Mouse (Mus musculus): ENCODE measurements at regions not wholly inside any gene's neighbourhood (a gene's known extent, or its start where the extent isn't known, plus 50 kb on each side); places are given as distances from the start of the nearest gene placed in this dataset.
A peak's percentile ranks its signal among the peaks of the same experiment; 100 is the strongest.

- DNase-seq = no peak
These were observed 342.7 kb upstream of the Map3k7 start for GRCm38 (mm10) chr4:31621205-31621604.

GRCm38 (mm10) chr4:31627053-31627452, 336.8 kb upstream of the Map3k7 start:
- DNase-seq = peak; percentile 11

- peak; percentile 4 for DNase-seq
These were observed 336.1 kb upstream of the Map3k7 start for GRCm38 (mm10) chr4:31627777-31628176.

GRCm38 (mm10) chr4:31638564-31638963, 325.3 kb upstream of the Map3k7 start:
- no peak for DNase-seq

DNA sequence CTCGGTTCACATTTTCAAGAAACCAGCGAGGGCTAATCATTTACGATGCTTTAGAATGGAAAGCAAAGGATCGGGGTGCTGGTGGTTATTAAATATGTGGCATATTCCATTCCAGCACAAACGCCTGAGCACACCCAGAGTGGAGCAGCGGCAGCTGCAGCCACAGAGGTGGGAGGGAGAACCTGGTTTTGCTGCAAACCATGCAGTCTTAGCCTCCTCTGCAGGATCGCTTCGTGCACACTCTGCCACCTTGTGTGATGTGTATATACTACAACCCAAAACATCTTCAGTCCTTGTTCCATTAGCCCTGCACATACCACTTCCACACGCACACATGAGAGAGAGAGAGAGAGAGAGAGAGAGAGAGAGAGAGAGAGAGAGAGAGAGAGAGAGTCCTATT, 321.7 kb upstream of the Map3k7 start:
- peak; percentile 44 for DNase-seq

- no peak for DNase-seq
These were observed 321.2 kb upstream of the Map3k7 start for GRCm38 (mm10) chr4:31642593-31643290.

- DNase-seq = no peak
These were observed 315.1 kb upstream of the Map3k7 start for GRCm38 (mm10) chr4:31648631-31649368.

DNA sequence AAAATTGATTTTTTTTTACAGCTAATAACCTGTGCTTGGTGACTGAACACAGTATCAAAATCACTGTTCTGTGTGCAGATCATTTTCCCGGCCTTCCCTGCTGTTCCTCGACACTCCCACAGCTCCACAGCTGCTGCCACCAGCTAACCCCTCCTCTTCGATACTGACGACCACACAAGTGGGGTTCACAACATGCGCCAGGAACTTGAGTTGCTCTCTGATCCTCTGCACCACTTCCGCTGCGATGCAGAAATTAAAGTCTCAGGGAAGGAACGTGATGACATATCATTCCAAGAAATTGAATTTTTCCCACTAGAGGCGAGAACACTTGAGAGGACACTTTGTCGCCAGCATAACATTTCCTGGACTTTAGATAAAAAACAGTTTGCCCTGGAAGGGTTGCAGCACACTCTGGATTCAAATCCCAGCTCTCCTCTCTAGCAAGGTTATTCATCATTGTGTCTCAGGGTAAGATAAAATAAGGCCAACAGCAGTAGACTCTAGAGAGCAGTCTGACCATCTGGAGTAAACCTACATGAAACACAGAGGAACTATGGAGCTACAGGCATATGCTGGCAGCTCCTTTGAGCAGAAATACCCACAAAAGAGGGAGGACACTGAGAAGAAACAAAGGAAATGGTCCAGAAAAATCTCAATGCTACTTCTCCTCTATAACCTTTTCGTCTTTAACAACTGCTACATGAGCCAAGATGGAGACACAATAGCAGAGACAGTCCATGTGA, 308.4 kb upstream of the Map3k7 start:
- no peak for DNase-seq

GRCm38 (mm10) chr4:31656111-31656510, 307.8 kb upstream of the Map3k7 start:
- no peak for DNase-seq

- no peak for DNase-seq
These were observed 305.1 kb upstream of the Map3k7 start for GRCm38 (mm10) chr4:31658820-31659219.

GRCm38 (mm10) chr4:31660896-31661295, 303.0 kb upstream of the Map3k7 start:
- no peak for DNase-seq

DNA sequence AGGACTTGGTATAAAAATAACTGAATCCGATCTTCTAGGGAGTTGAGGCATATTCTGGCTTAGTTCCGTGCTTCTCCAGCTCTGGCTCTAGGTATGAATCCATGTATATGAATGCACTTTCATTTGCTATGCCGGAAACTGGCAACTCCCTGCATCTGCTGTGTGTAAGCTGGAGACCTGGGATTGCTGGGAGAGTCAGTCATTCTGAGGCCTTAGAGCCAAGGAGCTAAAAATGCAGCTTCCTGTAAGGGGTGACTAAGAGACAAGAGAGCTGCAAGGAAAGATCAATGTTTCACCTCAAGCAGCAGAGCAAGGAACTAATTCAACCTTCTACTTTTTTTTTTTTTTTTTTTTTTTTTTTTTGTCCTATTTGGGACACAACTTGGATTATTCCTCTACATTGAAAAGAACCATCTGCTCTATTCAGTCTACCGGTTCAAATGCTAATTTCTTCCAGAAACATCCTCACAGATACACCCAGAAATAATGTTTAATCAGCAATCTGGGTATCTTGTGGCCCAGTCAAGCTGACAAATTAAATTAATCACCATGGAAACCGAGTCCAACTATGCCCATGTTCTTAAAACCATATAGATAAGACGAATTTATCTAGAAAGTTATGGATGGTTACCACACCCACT, 292.2 kb upstream of the Map3k7 start:
- DNase-seq = no peak

GRCm38 (mm10) chr4:31672171-31672841, 291.6 kb upstream of the Map3k7 start:
- no peak for DNase-seq

GRCm38 (mm10) chr4:31672842-31673171, 291.1 kb upstream of the Map3k7 start:
- no peak for DNase-seq

DNA sequence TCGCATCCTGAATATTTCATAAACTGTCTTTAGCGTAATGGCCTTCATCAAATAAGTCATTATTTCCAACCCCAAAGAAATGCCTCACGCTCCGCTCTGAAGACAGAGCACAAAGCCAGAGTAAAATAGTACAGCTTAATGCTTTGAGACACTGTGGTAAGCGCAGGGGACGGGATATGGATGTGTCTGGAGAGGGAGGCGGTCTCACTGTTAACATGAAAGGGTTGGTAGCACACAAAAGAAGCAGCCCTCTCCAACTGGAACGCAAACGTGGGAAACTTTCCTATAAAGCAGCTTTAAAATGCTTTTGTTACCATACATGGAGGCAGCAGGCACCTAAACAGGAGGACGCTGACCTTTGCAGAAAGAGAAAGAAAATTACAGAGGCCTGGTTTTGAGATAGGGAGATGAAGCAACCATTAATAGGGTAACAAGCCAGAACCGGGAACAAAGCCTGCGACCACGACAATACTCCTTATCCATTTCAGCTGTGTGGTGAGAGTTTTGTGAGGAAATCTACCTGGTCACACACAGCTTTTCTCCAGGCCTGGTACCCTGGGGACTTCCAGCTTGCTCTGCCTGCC, 284.8 kb upstream of the Map3k7 start:
- DNase-seq = no peak

- no peak for DNase-seq
These were observed 282.9 kb upstream of the Map3k7 start for GRCm38 (mm10) chr4:31680958-31681357.

- no peak for DNase-seq
These were observed 274.8 kb upstream of the Map3k7 start for GRCm38 (mm10) chr4:31689083-31689482.

DNA sequence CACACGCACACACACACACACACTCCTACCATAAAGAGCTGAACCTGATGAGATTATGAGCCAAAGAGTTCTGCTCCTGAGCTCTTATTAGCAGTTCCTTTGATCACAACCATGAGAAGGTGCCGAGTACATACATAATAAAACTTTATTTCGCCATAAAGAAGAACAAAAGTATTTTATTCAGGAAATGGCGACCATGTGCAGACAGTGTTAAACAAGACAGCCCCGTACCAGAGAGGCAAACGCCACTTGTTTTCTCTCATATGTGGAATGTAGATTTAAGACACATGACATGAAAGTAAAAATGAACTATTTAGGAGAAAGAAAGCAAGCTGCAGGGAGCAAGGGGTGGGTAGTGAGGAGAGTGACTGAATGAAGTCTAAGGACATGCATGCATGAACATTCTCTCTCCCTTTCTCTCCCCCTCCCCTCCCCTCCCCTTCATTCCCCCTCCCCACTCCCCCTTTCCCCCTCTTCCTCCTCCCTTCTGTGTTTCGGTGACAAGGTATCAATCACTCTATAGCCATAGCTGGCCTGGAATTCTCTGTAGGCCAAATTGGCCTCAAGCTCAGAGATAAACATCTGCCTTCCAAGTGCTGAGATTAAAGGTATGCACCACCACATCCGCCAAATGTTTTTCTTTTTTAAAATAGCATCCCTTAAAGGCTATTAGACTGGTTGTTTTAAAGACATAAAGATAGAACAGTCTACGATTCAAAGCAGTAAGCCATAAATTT, 266.0 kb upstream of the Map3k7 start:
- no peak for DNase-seq

DNA sequence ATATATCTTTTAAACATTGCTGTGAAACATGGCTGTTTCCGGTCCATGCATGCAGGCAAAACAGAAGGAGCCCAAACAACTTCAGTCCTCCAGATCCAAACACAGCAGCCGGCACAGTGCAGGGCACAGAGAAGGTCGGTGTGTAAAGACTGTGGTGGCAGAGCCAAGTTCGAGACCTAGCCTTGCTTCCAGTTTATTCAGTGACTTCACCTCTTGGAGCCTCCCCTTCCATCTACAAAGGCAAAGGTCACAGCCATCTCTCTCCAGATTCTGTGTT, 265.5 kb upstream of the Map3k7 start:
- DNase-seq = no peak

GRCm38 (mm10) chr4:31699296-31699695, 264.6 kb upstream of the Map3k7 start:
- no peak for DNase-seq

DNA sequence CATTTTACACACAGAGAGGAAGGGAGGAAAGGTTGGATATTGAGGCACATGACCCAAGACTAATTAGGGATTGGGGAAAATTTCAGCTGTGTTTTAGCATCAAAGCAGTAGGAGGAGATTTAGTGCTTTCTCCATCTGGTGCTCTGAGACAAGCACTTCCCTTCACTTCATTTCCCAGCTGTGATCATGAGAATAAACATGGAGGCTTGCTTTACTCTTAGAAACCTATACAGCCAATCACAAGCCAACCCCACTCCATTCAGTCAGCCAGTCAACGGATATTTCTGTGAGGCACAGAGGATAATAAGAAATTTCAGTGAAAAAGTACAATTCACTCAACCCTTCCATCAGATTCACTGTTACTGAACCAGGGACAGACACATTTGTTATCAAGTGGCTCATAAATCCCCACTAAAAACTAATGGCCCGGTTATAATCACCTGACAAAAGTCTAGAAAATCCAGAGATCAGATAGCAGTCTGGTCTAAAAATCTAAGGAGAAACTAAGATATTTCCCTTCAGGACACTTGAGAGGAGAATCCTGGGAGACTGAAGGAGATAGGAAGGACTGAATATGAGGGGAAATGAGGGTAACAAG, 249.7 kb upstream of the Map3k7 start:
- DNase-seq = no peak

DNA sequence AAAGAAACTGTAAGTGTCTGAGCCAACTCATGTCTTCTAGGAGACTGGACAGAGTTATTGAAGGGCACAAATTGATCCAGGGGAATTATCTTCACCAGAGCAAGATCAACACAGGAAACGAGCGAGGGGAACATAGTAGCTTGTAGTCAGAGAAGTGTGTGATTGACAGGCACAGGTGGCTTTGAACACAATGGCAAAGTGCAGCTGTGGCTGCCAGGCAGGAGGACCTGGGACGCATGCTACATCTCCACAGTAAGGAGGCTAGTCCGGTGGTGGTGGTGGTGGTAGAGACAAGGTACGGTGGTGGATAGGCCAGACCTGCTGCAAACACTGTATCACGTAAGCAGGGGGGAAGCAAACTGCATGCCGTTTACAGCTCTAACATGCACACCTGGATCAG, 240.4 kb upstream of the Map3k7 start:
- no peak for DNase-seq
